Mouse (Mus musculus): ENCODE measurements around the gene Cuedc2.

Gene Cuedc2

DNA sequence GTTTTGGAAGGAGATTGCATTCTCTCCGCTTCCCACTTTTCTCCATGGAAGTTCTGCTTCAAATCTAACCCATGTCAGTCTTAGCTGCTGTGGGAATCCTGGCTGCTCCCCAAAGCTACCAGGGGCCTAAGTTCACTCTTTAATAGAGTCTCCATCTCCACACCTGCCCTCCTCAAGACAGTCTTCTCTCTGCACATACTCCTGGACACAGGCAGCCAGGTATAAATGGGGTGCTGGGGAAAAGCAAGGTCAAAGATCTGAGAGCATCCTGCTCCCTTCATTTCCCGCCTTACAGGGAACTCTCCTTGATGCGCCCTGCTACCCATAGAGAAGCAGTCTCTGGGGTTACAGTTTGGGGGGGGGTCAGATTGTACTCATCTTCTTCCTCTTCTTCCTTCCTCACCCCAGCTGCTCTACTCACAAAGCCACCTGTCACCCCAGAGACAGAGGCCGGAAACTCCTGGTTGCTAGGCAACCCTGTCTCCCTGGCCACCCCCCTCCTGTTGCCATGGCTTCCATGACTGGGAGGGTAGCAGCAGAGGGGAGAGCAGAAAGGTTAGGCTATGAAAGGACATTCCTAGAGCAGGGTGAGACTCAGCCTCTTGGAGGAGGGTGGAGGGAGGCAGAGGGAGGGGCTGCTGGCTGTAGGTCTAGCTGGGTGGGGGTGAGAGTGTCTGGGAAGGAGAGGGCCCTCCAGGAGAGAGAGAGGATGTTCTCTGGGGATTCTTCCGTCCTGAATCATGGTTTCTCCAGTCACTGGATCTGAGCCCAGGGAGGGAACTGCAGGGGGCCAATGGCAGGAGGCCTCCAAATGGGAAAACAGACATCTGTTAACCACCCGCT lies 17.2 kb downstream of the Cuedc2 start:
- no peak for DNase-seq

DNA sequence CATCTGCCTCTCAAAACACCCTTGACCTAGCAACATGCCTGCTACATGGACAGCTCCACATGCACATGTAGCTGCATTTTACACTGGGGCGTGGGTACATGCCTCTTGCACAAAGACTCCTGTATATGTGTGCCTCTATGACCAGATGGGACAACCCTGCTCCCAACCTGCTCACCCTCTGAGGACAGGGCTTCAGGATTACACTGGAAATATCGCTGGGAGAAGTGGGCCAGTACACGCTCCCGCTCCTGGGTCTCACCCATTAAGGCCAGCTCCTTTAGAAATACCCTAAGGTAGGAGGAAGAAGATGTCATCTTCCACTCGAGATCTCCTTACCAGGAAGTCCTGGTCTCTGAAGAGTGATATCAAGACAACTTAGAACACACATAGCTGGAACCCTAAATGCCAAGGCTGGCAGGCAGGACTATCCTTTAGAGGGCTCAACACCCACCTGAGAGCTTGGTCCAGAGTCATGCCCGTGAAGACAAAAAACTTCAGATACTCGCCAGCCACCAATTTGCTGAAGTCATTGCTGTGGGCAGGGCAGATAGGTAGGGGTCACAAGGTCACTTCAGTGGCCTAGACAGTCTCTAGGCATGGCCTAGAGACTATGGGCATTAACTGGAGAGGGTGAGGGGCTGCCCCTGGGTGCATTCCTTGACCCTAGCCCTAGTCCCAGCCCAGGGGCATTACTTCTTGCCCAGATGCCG lies 18.3 kb downstream of the Cuedc2 start:
- DNase-seq: no peak

DNA sequence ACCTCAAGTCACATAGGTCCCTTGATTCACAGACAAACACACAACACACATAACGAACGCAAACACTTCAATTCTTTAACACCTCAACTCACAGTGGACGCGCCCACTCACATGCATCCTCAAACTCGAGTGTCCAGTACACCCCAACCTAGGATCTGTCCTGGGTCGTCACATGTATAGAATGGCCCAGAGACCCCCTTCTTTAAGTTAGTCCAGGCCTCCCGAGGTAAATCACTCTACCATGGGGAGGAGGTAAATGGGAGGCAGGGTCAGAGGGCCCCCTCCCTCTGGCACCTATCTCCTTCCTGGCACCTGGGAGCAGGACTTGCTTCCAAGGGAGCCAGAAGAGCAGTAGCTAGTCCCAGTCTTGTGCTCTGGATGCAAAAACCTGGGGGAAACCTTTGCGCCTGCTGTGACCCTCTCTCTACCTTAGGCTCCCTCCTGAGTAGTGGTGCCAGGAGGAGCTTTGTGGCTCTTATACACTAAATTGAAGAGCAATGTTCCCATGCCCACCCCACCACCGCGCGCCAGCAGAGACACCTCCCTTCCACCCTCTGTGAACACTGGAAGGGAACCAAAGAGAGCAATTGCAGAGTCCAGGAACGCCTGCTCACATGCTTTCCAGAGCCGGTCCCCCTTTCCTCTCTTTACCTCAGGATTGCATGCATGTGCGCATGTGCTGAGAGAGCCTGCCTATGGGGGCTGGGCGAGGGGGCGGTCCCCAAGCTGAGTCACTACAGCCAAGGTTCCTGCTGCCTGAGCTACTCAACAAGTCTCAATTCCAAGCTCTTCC lies 19.7 kb downstream of the Cuedc2 start:
- peak; percentile 87 for DNase-seq

DNA sequence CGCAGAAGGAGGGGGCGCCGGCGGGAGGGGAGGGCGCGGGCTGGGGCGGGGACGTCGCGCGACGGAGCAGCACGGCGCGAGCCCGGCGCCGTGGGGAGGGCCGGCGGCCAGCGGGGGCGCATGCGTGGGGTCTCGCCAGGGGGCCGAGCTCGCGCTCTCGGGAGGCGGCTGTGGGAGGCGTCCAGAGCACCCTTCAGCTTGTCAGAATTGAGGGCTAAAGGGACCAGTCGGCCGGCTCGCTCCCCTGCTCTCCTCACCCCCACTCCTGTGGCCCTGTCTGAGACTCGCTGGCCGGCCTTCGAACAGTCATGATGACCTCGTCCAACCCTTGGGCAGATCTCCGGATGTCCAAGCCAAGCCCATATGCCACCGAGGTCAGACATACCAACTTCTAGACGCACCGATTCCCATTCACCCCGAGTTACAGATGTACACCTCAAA lies 20.5 kb downstream of the Cuedc2 start:
- peak; percentile 70 for DNase-seq

DNA sequence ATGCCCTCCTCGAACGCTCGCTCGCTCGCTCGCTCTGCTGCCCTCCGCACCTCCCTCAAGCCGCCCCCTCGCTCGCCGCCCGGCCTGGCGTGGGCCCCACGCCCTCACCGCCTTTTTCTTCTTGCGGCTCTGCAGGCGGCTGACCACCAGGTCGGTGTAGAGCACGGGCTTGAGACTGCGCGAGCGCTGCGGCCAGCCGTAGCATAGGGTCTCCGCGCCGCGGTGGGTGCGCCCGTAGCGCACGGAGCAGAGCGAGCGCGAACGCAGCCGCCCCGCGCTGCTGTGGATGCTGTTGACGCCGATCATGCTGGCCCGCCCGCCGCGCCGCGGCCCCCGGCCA lies 21.0 kb downstream of the Cuedc2 start:
- peak; percentile 23 for DNase-seq

DNA sequence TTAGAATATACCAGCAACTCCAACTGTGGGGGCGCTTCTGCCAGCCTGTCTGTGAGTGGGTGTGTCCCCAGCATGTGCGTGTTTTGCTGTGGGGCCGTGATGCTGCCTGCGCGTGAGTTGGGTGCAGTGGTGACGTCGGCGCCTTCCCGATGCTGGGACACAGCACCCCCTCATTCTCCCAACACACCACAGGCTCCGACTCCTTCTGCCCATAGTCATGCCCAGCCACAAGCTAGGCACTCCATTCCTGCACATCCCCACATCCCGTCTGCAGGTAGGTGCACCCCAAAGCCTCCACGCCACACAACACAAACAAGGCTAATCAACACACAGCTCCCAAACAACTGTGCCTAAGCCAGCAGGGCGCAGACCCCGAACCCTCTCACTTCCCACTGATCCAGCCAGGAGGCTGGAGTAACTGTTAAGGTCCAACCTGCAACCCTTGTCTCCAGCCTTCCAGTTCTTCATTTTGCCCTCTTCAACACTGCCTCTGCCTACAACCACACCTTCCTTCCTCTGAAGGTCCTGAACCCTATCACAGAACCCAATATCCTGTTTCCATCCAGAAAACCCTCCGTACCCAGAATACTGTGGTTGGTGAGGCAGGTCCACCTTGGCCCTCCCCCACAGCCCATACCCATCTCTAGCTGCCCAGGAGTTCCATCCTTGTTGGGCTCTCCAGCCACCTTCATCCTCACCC lies 21.5 kb downstream of the Cuedc2 start:
- DNase-seq: peak; percentile 81

DNA sequence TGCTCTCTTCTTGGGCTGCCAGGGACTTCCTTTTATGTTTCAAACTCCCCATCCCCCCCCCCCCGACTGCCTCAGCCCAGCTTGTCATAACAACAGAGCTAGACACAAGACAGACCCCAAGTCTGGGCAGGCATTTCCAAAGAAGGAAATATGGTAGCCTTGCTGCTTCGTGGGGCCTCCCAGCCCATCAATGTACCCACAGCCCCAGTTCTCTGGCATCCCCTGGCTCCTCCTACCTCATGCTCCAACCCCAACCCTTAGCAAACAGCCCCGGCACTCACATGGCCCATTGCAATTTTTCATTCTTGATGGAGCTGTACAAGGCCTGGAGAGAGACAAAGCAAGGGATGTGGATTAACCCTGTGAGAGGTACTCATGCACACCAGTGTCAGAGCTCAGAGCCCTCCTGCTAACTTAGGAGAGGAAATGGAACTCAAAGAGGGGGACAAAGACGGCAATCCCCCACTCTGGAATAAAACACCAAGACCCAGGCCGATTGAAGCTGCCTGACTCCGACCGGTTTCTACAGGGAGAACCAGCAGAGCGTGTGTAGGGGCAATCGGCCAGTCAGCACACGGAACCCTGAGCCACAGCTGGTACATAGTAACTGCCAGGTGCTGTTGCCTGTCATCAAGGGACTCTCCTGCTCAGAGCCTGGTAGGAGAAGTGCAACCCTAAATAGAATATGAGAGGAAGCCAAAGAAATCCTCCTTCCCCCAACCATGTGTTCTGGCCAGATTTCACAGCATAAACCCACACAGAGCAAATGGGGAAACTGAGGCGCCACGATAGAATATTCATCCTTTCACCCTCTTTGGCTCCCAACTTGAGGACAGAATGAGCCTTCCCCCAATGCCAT lies 22.5 kb downstream of the Cuedc2 start:
- DNase-seq: no peak

DNA sequence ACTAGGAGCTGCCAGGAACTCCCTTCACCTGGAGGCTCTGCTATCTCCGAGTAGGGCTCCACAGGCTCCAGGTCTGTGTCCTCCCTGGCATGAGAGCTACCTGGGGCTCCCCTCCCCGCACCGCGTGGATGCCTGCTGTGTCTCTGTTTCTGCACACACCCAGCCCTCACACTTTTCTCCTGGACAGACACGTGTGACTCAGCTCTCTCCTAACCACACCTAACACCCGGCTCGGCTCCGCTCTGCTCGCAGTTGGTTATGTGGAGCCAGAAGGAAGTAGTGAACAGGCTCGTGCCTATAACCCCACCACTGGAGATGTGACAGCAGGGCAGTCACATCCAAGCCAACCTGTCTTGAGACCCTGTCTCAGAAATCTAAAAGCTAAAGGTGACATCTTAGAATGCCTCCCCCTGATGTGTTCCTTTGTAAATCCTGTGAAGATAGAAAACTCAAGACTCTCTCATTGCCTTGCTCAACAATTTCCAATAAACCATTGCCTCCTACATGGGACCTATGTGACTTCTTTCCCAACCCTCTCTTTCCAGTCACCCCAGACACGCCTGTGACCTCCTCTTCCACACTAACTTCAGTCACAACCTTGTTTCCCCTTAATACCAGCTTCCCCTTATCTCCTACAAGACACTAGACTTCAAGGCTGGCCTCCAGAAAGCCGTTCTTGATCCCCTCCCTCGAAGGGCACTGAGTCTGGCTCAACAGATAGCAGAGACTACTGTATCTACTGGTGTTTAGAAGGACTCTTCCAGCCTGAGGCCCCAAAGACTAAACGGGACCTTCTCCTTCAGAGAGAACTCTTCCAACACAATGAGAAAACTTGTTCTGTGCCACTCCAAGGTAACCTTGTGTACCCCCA lies 23.4 kb downstream of the Cuedc2 start:
- DNase-seq: no peak

DNA sequence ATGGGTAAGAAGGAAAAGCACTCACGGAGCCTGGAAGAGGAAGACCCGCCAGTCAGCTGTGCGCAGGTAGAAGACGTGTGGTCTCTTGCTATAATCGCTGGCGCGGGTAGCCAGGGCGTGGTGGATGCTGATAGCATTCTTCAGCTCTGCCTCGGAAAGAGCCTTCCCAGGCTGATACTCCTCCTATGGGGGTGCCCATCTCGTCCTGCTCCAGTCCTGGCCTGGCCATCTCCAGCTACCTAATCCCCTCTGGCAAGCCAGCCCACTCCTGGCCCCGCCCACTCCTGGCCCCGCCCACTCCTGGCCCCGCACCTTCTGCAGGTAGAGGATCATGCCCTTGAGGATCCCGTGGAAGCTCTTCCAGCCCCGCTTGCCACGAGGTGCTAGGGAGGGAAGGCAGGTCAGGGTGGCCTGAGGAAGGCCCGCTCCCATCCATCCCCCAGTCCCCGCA lies 24.3 kb downstream of the Cuedc2 start:
- DNase-seq: no peak

DNA sequence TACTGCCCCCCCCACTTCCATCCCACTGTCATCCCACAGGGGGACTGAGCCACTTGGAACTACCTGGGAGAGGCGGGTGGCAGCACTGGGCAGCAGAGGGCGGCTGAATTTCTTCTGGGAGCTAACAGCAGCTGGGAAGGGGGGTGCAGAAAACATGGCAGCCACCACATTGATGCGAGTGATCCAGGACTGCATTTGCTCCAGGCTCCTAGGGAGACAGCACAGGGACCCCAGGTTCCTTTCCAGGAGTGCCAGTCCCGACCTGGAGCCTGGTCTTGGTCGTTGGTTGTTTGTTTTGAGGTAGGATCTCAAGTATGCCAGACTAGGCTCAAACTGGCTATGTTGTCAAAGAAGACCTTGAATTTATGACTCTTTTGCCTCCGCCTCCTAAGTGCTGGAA lies 24.9 kb downstream of the Cuedc2 start:
- no peak for DNase-seq

DNA sequence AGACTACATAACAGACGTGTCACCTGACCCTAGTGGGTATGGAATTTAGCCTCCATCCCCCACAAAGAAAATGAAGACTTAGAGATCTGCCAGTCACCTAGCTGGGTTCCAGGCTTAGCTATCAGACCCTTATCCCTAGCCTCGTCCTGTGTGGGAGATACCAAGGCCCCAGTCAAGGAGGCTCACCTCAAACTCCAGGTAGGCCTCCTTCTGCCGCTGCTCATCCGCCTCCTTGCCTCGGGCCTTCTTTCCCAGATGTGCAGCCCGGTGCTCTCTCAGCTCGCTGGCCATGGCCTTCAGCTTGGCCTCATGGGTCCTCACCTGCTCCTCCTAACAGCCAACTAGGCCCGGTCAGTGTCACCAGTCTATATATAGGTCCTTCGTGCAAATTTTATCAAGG lies 25.4 kb downstream of the Cuedc2 start:
- DNase-seq: no peak

DNA sequence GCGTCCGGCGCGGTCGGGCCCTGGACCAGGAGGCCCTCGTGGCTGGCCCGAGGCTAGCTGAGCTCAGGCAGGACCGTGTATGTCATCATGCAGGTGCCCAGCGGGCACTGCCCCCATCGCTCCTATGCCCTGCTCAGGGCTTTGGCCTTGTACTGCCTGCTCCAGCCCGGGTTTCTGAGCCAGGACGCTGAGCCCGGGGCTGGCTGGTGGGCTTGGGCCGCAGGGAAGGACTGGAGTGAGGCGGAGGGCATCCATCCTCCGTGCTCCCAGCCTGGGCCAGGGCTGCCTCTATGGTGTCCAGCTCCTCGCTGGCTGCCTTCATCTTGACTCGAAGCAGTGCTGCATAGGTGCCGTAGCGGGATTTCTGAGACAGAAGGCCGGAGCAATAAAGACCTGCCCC lies 25.9 kb downstream of the Cuedc2 start:
- no peak for DNase-seq

DNA sequence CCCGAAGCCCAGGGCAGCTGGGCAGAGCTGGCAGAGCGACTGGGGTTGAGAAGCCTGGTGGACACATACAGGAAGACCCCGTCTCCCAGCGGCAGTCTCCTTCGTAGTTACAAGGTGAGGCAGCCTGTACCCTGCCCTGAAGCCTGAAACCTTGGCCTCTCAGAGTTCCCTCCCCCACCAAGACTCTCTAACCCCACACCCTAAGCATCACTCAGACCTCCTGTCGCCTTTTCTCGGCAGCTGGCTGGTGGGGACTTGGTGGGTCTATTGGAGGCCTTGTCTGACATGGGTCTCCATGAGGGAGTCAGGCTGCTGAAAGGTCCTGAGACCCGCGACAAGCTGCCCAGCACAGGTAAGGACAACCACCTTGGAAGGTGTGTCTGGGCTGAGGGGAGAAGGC lies 27.2 kb downstream of the Cuedc2 start:
- DNase-seq: no peak

DNA sequence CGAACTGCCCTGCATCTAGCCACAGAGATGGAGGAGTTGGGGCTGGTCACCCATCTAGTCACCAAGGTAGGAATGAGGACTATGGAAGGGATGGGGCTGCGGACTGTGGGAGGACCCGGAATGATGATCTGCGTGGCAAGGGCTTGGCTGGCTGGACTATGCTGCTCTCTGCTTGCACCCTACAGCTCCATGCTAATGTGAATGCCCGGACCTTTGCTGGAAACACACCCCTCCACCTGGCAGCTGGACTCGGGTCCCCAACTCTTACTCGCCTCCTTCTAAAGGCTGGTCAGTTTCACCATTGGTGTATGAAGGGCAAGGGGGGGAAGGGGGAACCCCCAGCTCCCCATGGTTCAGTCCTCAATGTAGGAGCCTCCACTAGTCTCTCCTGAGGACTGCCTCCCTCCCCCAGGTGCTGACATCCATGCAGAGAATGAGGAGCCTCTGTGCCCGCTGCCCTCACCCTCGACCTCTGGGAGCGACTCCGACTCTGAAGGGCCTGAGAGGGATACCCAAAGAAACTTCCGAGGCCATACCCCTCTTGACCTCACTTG lies 28.1 kb downstream of the Cuedc2 start:
- DNase-seq: no peak

DNA sequence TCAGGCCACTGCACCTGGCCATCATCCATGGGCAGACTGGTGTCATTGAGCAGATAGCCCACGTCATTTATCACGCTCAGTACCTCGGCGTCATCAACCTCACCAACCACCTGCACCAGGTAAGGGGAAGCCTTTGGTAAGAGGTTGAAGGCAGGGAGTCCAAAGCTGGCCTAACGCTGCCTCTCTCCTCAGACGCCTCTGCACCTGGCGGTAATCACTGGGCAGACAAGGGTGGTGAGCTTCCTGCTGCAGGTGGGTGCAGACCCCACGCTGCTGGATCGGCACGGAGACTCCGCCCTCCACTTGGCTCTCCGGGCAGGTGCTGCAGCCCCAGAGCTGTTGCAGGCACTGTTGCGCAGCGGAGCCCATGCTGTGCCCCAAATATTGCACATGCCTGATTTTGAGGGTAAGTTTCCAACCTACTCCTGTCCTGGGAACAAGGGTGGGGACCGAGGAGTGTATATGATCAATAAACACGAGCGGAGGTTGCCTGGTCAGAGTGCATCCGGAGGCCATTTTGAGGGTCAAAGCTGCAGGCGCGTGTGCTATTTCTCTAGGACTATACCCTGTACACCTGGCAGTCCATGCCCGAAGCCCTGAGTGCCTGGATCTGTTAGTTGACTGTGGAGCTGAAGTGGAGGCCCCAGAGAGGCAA lies 28.7 kb downstream of the Cuedc2 start:
- no peak for DNase-seq

DNA sequence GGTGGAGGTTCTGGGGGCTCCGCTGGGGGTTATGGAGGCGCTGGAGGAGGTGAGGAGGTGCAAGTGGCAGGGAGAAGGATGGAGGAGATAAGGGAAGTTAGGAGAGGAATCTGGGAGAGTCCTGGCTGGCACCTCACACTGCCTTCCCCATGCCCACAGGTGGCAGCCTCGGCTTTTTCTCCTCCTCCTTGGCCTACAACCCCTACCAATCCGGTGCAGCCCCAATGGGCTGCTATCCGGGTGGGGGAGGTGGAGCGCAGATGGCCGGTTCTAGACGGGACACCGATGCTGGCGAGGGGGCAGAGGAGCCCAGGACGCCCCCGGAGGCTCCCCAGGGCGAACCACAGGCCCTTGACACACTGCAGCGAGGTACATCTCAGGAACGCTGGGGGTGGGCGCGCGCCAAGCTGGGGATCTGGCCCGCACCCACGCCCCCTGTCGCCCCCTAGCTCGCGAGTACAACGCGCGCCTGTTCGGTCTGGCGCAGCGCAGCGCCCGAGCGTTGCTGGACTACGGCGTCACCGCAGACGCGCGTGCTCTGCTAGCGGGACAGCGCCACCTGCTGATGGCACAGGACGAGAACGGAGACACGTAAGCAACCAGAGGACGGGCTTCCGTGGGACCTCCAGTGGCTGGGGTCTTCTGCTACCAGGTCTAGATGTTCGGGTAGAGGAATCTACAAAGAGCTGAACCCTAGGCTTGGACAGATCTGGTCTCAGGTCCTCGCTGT lies 29.6 kb downstream of the Cuedc2 start:
- DNase-seq: peak; percentile 97

DNA sequence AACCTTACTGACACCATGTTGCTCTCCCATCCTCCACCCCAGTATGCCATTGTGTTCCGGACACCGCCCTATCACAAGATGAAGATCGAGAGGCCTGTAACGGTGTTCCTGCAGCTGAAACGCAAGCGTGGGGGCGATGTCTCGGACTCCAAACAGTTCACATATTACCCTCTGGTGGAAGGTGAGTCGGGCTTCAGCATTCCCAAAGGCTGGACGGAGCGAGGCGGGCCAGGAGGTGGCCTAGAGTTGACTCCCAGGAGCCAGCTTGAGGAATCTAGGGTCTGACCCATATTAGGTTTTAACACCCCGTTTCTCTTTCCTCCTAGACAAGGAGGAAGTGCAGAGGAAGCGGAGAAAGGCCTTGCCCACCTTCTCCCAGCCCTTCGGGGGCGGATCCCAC lies 30.2 kb downstream of the Cuedc2 start:
- DNase-seq: no peak

DNA sequence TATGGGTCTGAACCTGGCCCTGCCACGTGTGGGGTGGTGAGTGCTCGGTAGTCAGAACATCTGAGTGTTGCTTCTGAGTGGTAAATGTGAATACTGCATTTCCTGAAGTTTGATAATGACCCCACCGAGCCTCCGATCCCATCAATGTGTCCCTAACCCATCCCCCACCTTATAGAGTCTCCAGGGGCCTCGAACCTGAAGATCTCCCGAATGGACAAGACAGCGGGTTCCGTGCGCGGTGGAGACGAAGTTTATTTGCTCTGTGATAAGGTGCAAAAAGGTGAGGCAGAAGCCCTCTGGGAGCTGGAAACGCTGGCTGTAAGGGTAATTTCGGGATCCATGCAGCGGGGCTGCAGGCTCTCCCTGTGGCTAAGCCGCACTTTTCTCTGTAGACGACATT lies 30.7 kb downstream of the Cuedc2 start:
- no peak for DNase-seq

DNA sequence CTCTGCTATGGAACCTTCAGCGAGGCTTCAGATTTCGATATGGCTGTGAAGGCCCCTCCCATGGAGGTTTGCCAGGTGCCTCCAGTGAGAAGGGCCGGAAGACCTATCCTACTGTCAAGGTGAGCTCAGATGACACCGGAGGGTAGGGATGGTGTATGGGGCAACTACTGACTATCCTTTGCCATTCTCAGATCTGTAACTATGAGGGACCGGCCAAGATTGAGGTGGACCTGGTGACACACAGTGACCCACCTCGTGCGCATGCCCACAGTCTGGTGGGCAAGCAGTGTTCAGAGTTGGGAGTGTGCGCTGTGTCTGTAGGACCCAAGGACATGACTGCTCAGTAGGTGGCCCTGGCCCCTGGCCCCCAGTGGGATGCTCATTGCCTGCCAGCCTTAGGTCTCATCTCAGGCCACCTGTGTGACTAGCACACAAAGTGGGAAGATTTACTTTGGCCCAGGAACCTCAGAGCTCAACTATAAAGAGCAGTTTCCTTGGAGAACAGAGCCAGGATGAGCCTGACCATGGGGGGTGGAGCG lies 31.7 kb downstream of the Cuedc2 start:
- DNase-seq: no peak
